Mouse (Mus musculus) small intestine, adult 2 months (tissue): ENCODE data around the gene Fdxacb1. TPM values are rescaled to one million over a fixed set of nuclear protein-coding genes. Genes with fewer than 3 reads are reported as not detected.

Experiments used
- H3K27ac ChIP-seq: fragments of 200-500 bp; 2 replicates; pipeline ENCODE4 v1.5.1; 2012; ENCODE audit warnings: low read depth, low read length, control low read depth, inconsistent platforms; ENCODE audit not compliant: insufficient read depth
- H3K27me3 ChIP-seq: fragments of 200-500 bp; 2 replicates; pipeline ENCODE4 v1.6.1; 2012; ENCODE audit warnings: mild to moderate bottlenecking, moderate library complexity, low read length, inconsistent platforms; ENCODE audit not compliant: control insufficient read depth, insufficient read depth
- H3K36me3 ChIP-seq: fragments of 200-500 bp; 2 replicates; pipeline ENCODE4 v1.6.1; 2012; ENCODE audit warnings: mild to moderate bottlenecking, low read length, control low read depth, inconsistent platforms; ENCODE audit not compliant: control insufficient read depth, insufficient read depth
- H3K4me1 ChIP-seq: fragments of 200-500 bp; 2 replicates; pipeline ENCODE4 v1.6.1; 2012; ENCODE audit warnings: low read length, inconsistent platforms, mixed read lengths; ENCODE audit not compliant: control insufficient read depth, insufficient read depth, insufficient read length
- H3K4me3 ChIP-seq: fragments of 200-500 bp; 2 replicates; pipeline ENCODE4 v1.5.1; 2012; ENCODE audit warnings: low read depth, mild to moderate bottlenecking, control low read depth, inconsistent platforms, low read length, moderate library complexity
- CTCF ChIP-seq: fragments of 200-500 bp; IDR thresholded peaks from 2 replicates; pipeline ENCODE4 v1.5.1; 2012; ENCODE audit warnings: low read depth, mild to moderate bottlenecking, control low read depth, inconsistent platforms, low read length, moderate library complexity, mixed read lengths; ENCODE audit not compliant: insufficient replicate concordance, insufficient read length; ENCODE audit errors: extremely low read depth
- POLR2A ChIP-seq: fragments of 200-500 bp; IDR thresholded peaks from 2 replicates; pipeline ENCODE4 v1.6.1; 2012; ENCODE audit warnings: low read depth, mild to moderate bottlenecking, control low read depth, inconsistent platforms, low read length, moderate library complexity
- WGBS: fragments of 180-500 bp; shearing (Covaris S2); methylation state at CpG from one replicate; pipeline ENCODE4 v1.1.7; 2018; 5-methylcytosine and 5-hydroxymethylcytosine counted together
- polyA plus RNA-seq: library from polyadenylated mRNA; depleted of rRNA; stranded (reverse); fragments of >200 nt; gene quantifications from 2 replicates; pipeline ENCODE4 v1.2.3, GENCODE M21; 2012

Gene Fdxacb1
- polyA plus RNA-seq, 1 experiment = 2.4 TPM

DNA sequence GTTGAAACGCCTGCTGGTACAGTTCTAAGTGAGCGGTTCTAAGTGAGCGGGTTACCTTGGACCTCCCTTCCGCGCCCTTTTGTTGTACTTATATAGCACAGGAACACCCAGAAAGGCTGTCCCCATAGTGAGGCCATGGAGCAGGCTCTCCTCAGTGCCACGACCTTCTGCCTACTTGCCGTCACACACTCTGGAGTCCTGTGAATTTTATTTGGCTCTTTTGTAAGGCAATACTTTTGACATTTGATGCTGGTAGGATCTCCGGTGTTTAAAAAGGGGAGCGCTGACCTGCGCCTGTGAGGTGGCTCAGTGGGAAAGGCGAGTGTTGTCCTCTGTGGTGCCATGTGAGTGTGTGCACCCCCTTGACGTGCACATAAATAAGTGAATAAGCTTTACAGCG lies 41.1 kb downstream of the Fdxacb1 start:
- no peak overlapping the region for H3K4me3 ChIP-seq
- no peak for TF ChIP-seq POLR2A
- no peak for TF ChIP-seq CTCF
- H3K36me3 ChIP-seq = peaks cover 45% of the 10 kb centered on the region
- WGBS = 97% methylated on average over 13 of the region's 13 CpGs
- no peaks in the 10 kb centered on the region for H3K4me1 ChIP-seq
- no peak overlapping the region for H3K27ac ChIP-seq
- H3K27me3 ChIP-seq = no peaks in the 10 kb centered on the region

DNA sequence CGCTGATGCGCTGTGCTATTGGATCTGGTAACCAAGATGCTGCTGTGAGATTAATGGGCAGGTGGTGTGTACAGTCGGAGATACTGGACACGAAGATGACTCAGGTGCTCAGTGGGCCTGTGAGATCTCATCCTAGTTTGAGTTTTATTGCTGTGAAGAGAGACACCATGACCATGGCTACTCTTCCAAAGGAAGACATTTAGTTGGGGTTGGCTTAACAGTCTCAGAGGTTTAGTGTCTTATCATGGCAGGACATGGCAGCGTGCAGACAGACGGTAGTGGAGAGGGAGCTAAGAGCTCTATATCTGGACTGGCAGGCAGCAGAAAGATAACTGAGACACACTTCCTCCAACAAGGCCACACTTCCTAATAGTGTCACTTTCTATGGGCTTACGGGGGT lies 43.2 kb downstream of the Fdxacb1 start:
- Histone ChIP-seq H3K36me3 (peaks cover 37% of the 10 kb centered on the region), H3K4me1 (no peaks in the 10 kb centered on the region), H3K27me3 (no peaks in the 10 kb centered on the region), H3K4me3 (no peak overlapping the region), H3K27ac (no peak overlapping the region)
- WGBS = 91% methylated on average over 7 of the region's 7 CpGs
- TF ChIP-seq CTCF (no peak), POLR2A (no peak)

DNA sequence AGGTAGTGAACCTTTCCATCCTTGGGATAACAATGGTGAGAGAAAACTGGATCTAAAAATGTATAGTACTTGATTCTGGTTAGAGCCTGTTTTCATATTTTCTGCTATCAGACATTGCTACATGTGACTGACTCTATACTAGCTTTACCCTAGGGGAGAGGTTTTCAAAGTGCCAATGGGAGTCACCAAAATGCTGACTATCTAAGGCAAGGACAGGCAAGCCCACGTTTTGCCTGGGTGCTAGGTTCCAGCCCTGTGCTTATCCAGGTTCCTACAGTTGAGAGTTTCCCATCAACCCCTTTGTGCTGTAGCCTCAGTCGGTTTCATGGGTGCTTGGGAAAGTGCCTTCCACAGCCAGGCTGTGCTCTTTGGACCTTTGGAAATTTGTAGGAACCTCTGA lies 43.7 kb downstream of the Fdxacb1 start:
- no peaks in the 10 kb centered on the region for H3K27me3 ChIP-seq
- H3K4me3 ChIP-seq = no peak overlapping the region
- TF ChIP-seq POLR2A = no peak
- TF ChIP-seq CTCF = no peak
- H3K27ac ChIP-seq = no peak overlapping the region
- H3K4me1 ChIP-seq = no peaks in the 10 kb centered on the region
- H3K36me3 ChIP-seq = peaks cover 38% of the 10 kb centered on the region
- WGBS = 79% methylated on average over 2 of the region's 2 CpGs

DNA sequence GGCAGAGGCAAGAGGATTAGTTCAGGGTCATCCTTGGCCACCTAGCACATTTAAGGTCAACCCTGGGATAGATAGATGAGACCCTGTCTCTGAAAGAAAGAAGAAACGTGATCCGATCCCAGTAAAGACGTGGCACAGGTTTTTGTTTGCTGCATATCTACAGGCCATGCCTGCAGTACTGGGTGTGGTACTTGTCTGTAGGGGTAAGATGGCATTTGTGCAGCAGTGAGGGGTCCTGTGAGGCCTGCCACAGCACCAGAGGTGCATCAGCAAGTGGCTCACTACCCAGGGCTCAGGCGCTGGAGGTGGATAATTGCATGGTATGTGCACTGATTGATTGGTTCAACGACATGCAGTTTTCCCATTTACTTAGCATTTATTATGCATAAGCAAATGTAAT lies 45.8 kb downstream of the Fdxacb1 start:
- Histone ChIP-seq H3K27me3 (no peaks in the 10 kb centered on the region), H3K27ac (no peak overlapping the region), H3K36me3 (peaks cover 31% of the 10 kb centered on the region), H3K4me3 (no peak overlapping the region), H3K4me1 (no peaks in the 10 kb centered on the region)
- WGBS = 97% methylated on average over 5 of the region's 5 CpGs
- no peak for TF ChIP-seq CTCF
- no peak for TF ChIP-seq POLR2A

DNA sequence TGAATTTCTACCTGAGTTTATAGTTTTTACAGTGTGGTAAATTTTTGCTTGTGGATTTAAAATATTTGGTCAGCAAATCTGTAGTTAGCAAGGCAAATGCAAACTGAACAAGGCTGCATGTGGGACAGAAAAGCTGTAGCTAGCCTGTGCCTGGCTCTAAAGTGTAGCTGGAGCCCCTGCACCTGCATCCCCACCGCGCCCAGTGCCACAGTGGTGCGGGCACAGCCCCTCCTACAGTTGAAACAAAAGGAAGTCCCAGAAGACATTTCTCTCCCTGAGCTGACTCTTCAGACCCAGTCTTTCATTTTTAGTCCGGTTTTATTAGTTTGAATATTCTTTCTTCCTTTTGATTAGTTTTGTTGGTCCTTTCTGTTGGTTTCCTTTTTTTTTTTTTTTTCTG lies 47.6 kb downstream of the Fdxacb1 start:
- Histone ChIP-seq H3K27ac (no peak overlapping the region), H3K27me3 (no peaks in the 10 kb centered on the region), H3K4me1 (no peaks in the 10 kb centered on the region), H3K4me3 (no peak overlapping the region), H3K36me3 (peaks cover 23% of the 10 kb centered on the region)
- TF ChIP-seq CTCF (no peak), POLR2A (no peak)
- WGBS = 91% methylated on average over 4 of the region's 4 CpGs

DNA sequence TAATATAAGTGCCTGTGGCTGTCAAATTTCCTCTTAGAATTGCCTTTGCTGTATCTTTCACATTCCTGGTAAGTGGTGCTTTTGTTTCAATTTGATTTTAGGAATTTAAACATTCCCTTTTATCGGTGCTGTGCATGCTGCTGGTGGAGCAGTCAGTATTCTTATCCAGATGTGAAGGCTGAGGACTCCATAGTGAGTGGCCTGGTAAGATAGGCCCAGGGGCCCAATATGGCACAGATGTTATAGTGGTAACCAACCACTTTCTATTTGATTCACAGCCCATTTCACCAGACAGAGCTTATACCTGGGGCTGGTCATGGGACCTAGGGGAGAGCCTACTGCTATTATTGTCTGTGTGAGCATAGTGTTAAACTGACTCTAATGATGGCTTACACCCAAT lies 48.5 kb downstream of the Fdxacb1 start:
- TF ChIP-seq CTCF = no peak
- no peak for TF ChIP-seq POLR2A

DNA sequence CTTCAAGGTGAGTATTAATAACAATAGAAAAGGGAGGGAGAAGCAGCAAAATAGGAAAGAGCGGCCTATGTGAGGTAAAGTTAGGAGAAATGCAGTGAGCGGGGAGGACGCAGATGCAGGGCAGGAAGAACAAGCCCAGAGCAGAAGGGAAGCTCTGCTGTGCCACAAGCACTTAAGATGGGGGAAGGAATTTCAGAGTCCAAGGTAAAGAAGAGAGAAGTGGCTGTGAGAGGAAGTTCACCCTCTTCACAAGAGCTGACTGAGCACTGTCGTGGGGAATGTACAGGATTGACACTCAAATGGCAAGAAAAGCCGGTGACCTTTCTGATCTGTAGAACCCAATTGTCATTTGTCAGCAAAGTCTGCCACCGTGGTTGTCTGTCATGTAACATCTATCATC lies 50.0 kb downstream of the Fdxacb1 start:
- H3K4me1 ChIP-seq = no peaks in the 10 kb centered on the region
- peaks cover 25% of the 10 kb centered on the region for H3K36me3 ChIP-seq
- H3K27me3 ChIP-seq = no peaks in the 10 kb centered on the region
- H3K27ac ChIP-seq = no peak overlapping the region
- no peak overlapping the region for H3K4me3 ChIP-seq
- 82% methylated on average over 6 of the region's 6 CpGs for WGBS
- TF ChIP-seq CTCF (no peak), POLR2A (no peak)

More for the DNA sequence above, 48.5 kb downstream of the Fdxacb1 start:
- 88% methylated on average over 1 of the region's 1 CpGs for WGBS
- peaks cover 23% of the 10 kb centered on the region for H3K36me3 ChIP-seq
- H3K27me3 ChIP-seq = no peaks in the 10 kb centered on the region
- no peak overlapping the region for H3K27ac ChIP-seq
- H3K4me1 ChIP-seq = no peaks in the 10 kb centered on the region
- H3K4me3 ChIP-seq = no peak overlapping the region

DNA sequence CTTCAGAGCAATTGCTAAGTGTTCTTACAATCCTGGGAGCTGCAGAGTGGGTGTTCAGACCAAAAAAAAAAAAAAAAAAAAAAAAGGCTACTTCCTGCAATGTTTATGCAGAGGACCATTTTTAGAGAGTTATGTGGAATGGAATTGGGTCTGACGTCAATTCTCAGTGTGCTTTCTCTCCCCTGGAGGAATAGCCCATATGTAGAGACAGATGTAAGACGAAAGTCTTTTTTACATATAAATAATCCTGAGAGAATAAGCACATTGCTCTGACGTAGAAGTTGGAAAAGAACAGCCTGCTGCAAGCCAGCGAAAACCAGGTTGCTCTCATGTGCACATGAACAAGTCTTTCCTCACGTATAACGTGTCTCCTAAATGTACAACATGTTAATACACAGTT lies 51.7 kb downstream of the Fdxacb1 start:
- no peak overlapping the region for H3K27ac ChIP-seq
- H3K4me1 ChIP-seq = no peaks in the 10 kb centered on the region
- H3K27me3 ChIP-seq = no peaks in the 10 kb centered on the region
- WGBS = 90% methylated on average over 6 of the region's 6 CpGs
- no peak overlapping the region for H3K4me3 ChIP-seq
- TF ChIP-seq CTCF = no peak
- no peak for TF ChIP-seq POLR2A
- peaks cover 25% of the 10 kb centered on the region for H3K36me3 ChIP-seq
